Mouse (Mus musculus) embryonic facial prominence, embryonic 11.5 days (tissue): Measurements from ENCODE around the gene Slc26a8. TPM values are rescaled to one million over a fixed set of nuclear protein-coding genes. Genes with fewer than 3 reads are reported as not detected.

Experiments used
- ATAC-seq: fragments of 200-750 bp; cut with Nextera tagmentation; replicated peaks from 2 replicates; pipeline ENCODE4 v1.8.0; 2017; ENCODE audit warnings: low read depth; ENCODE audit not compliant: insufficient number of reproducible peaks, low FRiP score, low TSS enrichment
- DNase-seq: peaks from one replicate; pipeline ENCODE4 v3.0.0-alpha.2; 2015; ENCODE audit warnings: low spot score
- H3K27ac ChIP-seq: fragments of 300-500 bp; sonication (generic); replicated peaks from 2 replicates; pipeline ENCODE4 v1.5.1; 2014; ENCODE audit warnings: mild to moderate bottlenecking, low read depth, low read length, control low read depth
- H3K27me3 ChIP-seq: fragments of 300-500 bp; sonication (generic); 2 replicates; pipeline ENCODE4 v1.6.1; 2014; ENCODE audit warnings: mild to moderate bottlenecking, low read length, moderate library complexity, mixed read lengths; ENCODE audit not compliant: control insufficient read depth, insufficient read depth
- H3K36me3 ChIP-seq: fragments of 300-500 bp; sonication (generic); replicated peaks from 2 replicates; pipeline ENCODE4 v1.6.1; 2014; ENCODE audit warnings: low read depth, mild to moderate bottlenecking, low read length, moderate library complexity, mixed read lengths; ENCODE audit not compliant: control insufficient read depth, insufficient read depth
- H3K4me1 ChIP-seq: fragments of 300-500 bp; sonication (generic); 2 replicates; pipeline ENCODE4 v1.6.1; 2014; ENCODE audit warnings: low read length, mixed read lengths; ENCODE audit not compliant: control insufficient read depth, insufficient read depth
- H3K4me2 ChIP-seq: fragments of 300-500 bp; sonication (generic); 2 replicates; pipeline ENCODE4 v1.6.1; 2014; ENCODE audit warnings: low read depth, mild to moderate bottlenecking, control low read depth, low read length, moderate library complexity
- H3K4me3 ChIP-seq: fragments of 300-500 bp; sonication (generic); 2 replicates; pipeline ENCODE4 v1.5.1; 2014; ENCODE audit warnings: low read depth, low read length, control low read depth
- H3K9ac ChIP-seq: fragments of 300-500 bp; sonication (generic); replicated peaks from 2 replicates; pipeline ENCODE4 v1.6.1; 2014; ENCODE audit warnings: mild to moderate bottlenecking, control low read depth, low read length
- H3K9me3 ChIP-seq: fragments of 300-500 bp; sonication (generic); replicated peaks from 2 replicates; pipeline ENCODE4 v1.6.1; 2016; ENCODE audit warnings: mild to moderate bottlenecking, low read length, inconsistent platforms, mixed read lengths; ENCODE audit not compliant: control insufficient read depth
- WGBS: fragments of 180-500 bp; shearing (Covaris S2); extraction: QIAGEN DNeasy Blood & Tissue Kit; methylation state at CpG from one replicate; pipeline ENCODE4 v1.1.7; 2014; 5-methylcytosine and 5-hydroxymethylcytosine counted together
- polyA plus RNA-seq: library from polyadenylated mRNA; unstranded; fragments of >200 nt; fragmentation: Nextera tagmentation; extraction: Ambion mirVana; gene quantifications from 2 replicates; pipeline ENCODE4 v1.2.1, GENCODE M21; 2014

The Slc26a8 gene
- polyA plus RNA-seq, 1 experiment from 2014 or later: 0.55 TPM

GRCm38 (mm10) chr17:28697290-28698195 lies 7.5 kb upstream of the Slc26a8 start:
- no peaks in the 10 kb centered on the region for H3K36me3 ChIP-seq
- DNase-seq: peak; percentile 33
- H3K4me1 ChIP-seq: peaks cover 3% of the 10 kb centered on the region; the same call in 1 of the 2 replicates
- no peak overlapping the region for H3K4me2 ChIP-seq
- H3K27ac ChIP-seq: no peak overlapping the region
- no peaks in the 10 kb centered on the region for H3K27me3 ChIP-seq
- ATAC-seq: no peak
- H3K4me3 ChIP-seq: no peak overlapping the region
- 76% methylated on average over 13 of the region's 13 CpGs for WGBS
- no peaks in the 10 kb centered on the region for H3K9me3 ChIP-seq
- no peak overlapping the region for H3K9ac ChIP-seq

DNA sequence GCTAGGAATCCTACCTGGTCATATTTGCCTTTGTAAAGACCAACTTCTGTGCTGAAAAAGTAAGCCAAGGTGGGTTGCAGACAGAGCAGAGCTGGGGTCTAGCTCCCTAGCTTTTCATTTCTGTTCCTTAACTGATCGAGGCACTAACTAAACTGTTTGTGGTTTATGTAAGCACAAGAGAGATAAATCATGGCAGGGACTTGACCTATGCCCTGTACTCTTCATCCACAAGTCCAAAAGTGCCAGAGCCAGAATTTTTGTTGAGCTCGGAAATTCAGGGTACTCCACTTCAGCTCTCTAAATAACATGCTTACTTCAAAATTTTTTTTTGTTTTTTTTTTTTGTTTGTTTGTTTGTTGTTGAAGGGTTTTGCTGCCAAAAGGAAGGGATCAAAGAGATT lies 6.6 kb upstream of the Slc26a8 start:
- WGBS: 58% methylated on average over 2 of the region's 2 CpGs
- Histone ChIP-seq H3K9ac (no peak overlapping the region), H3K4me1 (peaks cover 3% of the 10 kb centered on the region; the same call in 1 of the 2 replicates), H3K27me3 (no peaks in the 10 kb centered on the region), H3K9me3 (no peaks in the 10 kb centered on the region), H3K4me2 (no peak overlapping the region), H3K27ac (no peak overlapping the region), H3K4me3 (no peak overlapping the region), H3K36me3 (no peaks in the 10 kb centered on the region)
- DNase-seq (no peak), ATAC-seq (no peak)

GRCm38 (mm10) chr17:28694832-28695231 lies 4.8 kb upstream of the Slc26a8 start:
- Histone ChIP-seq H3K9ac (no peak overlapping the region), H3K36me3 (no peaks in the 10 kb centered on the region), H3K4me1 (peaks cover 3% of the 10 kb centered on the region), H3K9me3 (no peaks in the 10 kb centered on the region), H3K4me3 (no peak overlapping the region), H3K27me3 (no peaks in the 10 kb centered on the region), H3K27ac (no peak overlapping the region), H3K4me2 (no peak overlapping the region)
- DNase-seq (no peak), ATAC-seq (no peak)
- WGBS: 74% methylated on average over 4 of the region's 4 CpGs

DNA sequence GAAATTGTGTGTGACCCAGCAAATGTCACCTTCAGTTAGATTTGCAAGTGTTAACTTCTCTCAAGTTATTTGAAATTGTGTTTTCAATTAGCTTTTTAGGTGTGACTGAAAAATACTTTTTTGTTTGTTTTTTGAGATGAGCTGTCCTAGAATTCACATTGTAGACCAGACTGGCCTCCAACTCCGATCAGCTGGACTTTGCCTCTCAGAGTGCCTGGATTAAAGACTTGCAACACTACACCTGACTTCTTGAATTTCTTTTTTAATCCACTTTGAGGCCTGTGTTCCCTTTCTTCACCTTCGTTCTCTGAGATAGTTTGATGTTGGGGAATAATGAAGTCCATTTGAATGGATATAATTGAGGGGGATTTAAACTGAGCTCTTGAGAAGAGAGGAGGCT lies 4.0 kb upstream of the Slc26a8 start:
- H3K27me3 ChIP-seq: peaks cover 3% of the 10 kb centered on the region; the same call in 1 of the 2 replicates

GRCm38 (mm10) chr17:28693086-28693485 lies 3.1 kb upstream of the Slc26a8 start:
- Histone ChIP-seq H3K9ac (no peak overlapping the region), H3K9me3 (no peaks in the 10 kb centered on the region), H3K4me2 (peak overlapping the region; percentile 70), H3K36me3 (no peaks in the 10 kb centered on the region), H3K27me3 (peaks cover 3% of the 10 kb centered on the region; the same call in 1 of the 2 replicates), H3K4me1 (peaks cover 7% of the 10 kb centered on the region), H3K27ac (no peak overlapping the region), H3K4me3 (peak overlapping the region; percentile 98)
- DNase-seq (no peak), ATAC-seq (no peak)
- WGBS: 40% methylated on average over 3 of the region's 3 CpGs

More for the DNA sequence above, 4.0 kb upstream of the Slc26a8 start:
- no peak overlapping the region for H3K27ac ChIP-seq
- no peak overlapping the region for H3K4me2 ChIP-seq
- no peaks in the 10 kb centered on the region for H3K9me3 ChIP-seq
- H3K36me3 ChIP-seq: no peaks in the 10 kb centered on the region
- 69% methylated on average over 2 of the region's 2 CpGs for WGBS
- H3K4me3 ChIP-seq: no peak overlapping the region
- H3K9ac ChIP-seq: no peak overlapping the region
- no peak for ATAC-seq
- peaks cover 7% of the 10 kb centered on the region for H3K4me1 ChIP-seq
- DNase-seq: no peak

GRCm38 (mm10) chr17:28692341-28692710 lies 2.3 kb upstream of the Slc26a8 start:
- peak overlapping the region; percentile 93 for H3K9ac ChIP-seq
- under 1% methylated on average over 18 of the region's 18 CpGs for WGBS
- no peak overlapping the region for H3K27ac ChIP-seq

GRCm38 (mm10) chr17:28691687-28692340 lies 1.8 kb upstream of the Slc26a8 start:
- DNase-seq: peak; percentile 52
- Histone ChIP-seq H3K9me3 (no peaks in the 10 kb centered on the region), H3K36me3 (no peaks in the 10 kb centered on the region), H3K4me1 (peaks cover 4% of the 10 kb centered on the region), H3K9ac (peak overlapping the region; percentile 93), H3K27ac (peak overlapping the region; percentile 92), H3K27me3 (peaks cover 3% of the 10 kb centered on the region; the same call in 1 of the 2 replicates), H3K4me3 (peak overlapping the region; percentile 98), H3K4me2 (peak overlapping the region; percentile 70)
- under 1% methylated on average over 53 of the region's 53 CpGs for WGBS
- ATAC-seq: peak; percentile 61

More at GRCm38 (mm10) chr17:28692341-28692710, 2.3 kb upstream of the Slc26a8 start:
- Histone ChIP-seq H3K4me3 (peak overlapping the region; percentile 98), H3K9me3 (no peaks in the 10 kb centered on the region), H3K4me1 (peaks cover 4% of the 10 kb centered on the region), H3K27me3 (peaks cover 3% of the 10 kb centered on the region; the same call in 1 of the 2 replicates), H3K4me2 (peak overlapping the region; percentile 70), H3K36me3 (no peaks in the 10 kb centered on the region)
- DNase-seq (peak; percentile 44), ATAC-seq (no peak)
